Mouse (Mus musculus) limb, embryonic 14.5 days (tissue): ENCODE results near the gene Msh3. TPM values are rescaled to one million over a fixed set of nuclear protein-coding genes. Genes with fewer than 3 reads are reported as not detected.
"Not testable (repeated sequence)": the region's sequence is repeated elsewhere in the genome, so short reads cannot be mapped to it uniquely, and the experiment has no call there.

Experiments
- ATAC-seq: fragments of 200-750 bp; cut with Nextera tagmentation; 2 replicates; pipeline ENCODE4 v1.8.0; 2017; ENCODE audit warnings: low read depth, moderate number of reproducible peaks, moderate TSS enrichment; ENCODE audit not compliant: low FRiP score
- DNase-seq: peaks from one replicate; pipeline ENCODE4 v3.0.0-alpha.2; 2015; ENCODE audit warnings: low spot score
- H3K27ac ChIP-seq: fragments of 300-500 bp; sonication (generic); replicated peaks from 2 replicates; pipeline ENCODE4 v1.5.1; 2014; ENCODE audit warnings: low read depth, mild to moderate bottlenecking, low read length, moderate library complexity, mixed read lengths
- H3K27me3 ChIP-seq: fragments of 300-500 bp; sonication (generic); 2 replicates; pipeline ENCODE4 v1.6.1; 2014; ENCODE audit warnings: low read length, mixed read lengths; ENCODE audit not compliant: control insufficient read depth, insufficient read depth
- H3K36me3 ChIP-seq: fragments of 300-500 bp; sonication (generic); 2 replicates; pipeline ENCODE4 v1.6.1; 2014; ENCODE audit warnings: mild to moderate bottlenecking, low read length, moderate library complexity, mixed read lengths; ENCODE audit not compliant: control insufficient read depth, insufficient read depth
- H3K4me1 ChIP-seq: fragments of 300-500 bp; sonication (generic); 2 replicates; pipeline ENCODE4 v1.6.1; 2014; ENCODE audit warnings: antibody characterized with exemption, low read length, mixed read lengths; ENCODE audit not compliant: control insufficient read depth, insufficient read depth
- H3K4me2 ChIP-seq: fragments of 300-500 bp; sonication (generic); replicated peaks from 2 replicates; pipeline ENCODE4 v1.6.1; 2014; ENCODE audit warnings: low read depth, mild to moderate bottlenecking, low read length, moderate library complexity; ENCODE audit not compliant: severe bottlenecking
- H3K4me3 ChIP-seq: fragments of 300-500 bp; sonication (generic); replicated peaks from 2 replicates; pipeline ENCODE4 v1.5.1; 2014; ENCODE audit warnings: low read length
- H3K9ac ChIP-seq: fragments of 300-500 bp; sonication (generic); 2 replicates; pipeline ENCODE4 v1.6.1; 2014; ENCODE audit warnings: mild to moderate bottlenecking, low read depth, low read length, moderate library complexity; ENCODE audit not compliant: severe bottlenecking
- H3K9me3 ChIP-seq: fragments of 300-500 bp; sonication (generic); 2 replicates; pipeline ENCODE4 v1.6.1; 2016; ENCODE audit warnings: low read length; ENCODE audit not compliant: control insufficient read depth
- POLR2A ChIP-seq: fragments of 200-500 bp; IDR thresholded peaks from 2 replicates; pipeline ENCODE4 v1.8.0; 2012; ENCODE audit warnings: inconsistent platforms, mild to moderate bottlenecking, moderate library complexity, borderline replicate concordance; ENCODE audit not compliant: insufficient read depth, insufficient read length; ENCODE audit errors: extremely low read depth
- WGBS: fragments of 180-500 bp; shearing (Covaris S2); extraction: QIAGEN DNeasy Blood & Tissue Kit; methylation state at CpG from one replicate; pipeline ENCODE4 v1.1.7; 2014; 5-methylcytosine and 5-hydroxymethylcytosine counted together
- polyA plus RNA-seq, 2 experiments: library from polyadenylated mRNA; depleted of rRNA in 1 of 2; stranded (reverse) in 1 of 2; unstranded in 1 of 2; fragments of >200 nt; fragmentation: Nextera tagmentation in 1 of 2; extraction: Ambion mirVana in 1 of 2; gene quantifications; 2 replicates each; pipeline versions ENCODE4 v1.2.1 to v1.2.3; 2012 to 2014

The Msh3 gene
- polyA plus RNA-seq, 2 experiments = 25.2 to 26.2 TPM

- Histone ChIP-seq H3K27ac (no peak overlapping the region), H3K4me1 (0 out of 2 replicates have a peak, but pooled peaks cover 2% of the 10 kb centered on the region), H3K4me2 (no peak overlapping the region), H3K9me3 (no peaks in the 10 kb centered on the region), H3K4me3 (no peak overlapping the region), H3K27me3 (no peaks in the 10 kb centered on the region), H3K9ac (no peak overlapping the region), H3K36me3 (peaks cover 6% of the 10 kb centered on the region)
- no peak for TF ChIP-seq POLR2A
- 71% methylated on average over 3 of the region's 3 CpGs for WGBS
- DNase-seq (no peak), ATAC-seq (no peak)
Measured at GRCm38 (mm10) chr13:92219774-92220173, 135.0 kb downstream of the Msh3 start.

GRCm38 (mm10) chr13:92217216-92217615 lies 137.6 kb downstream of the Msh3 start:
- WGBS = 98% methylated on average over 9 of the region's 9 CpGs
- H3K27me3 ChIP-seq = no peaks in the 10 kb centered on the region

GRCm38 (mm10) chr13:92196860-92197259 lies 157.9 kb downstream of the Msh3 start:
- 80% methylated on average over 2 of the region's 2 CpGs for WGBS
- no peak overlapping the region for H3K27ac ChIP-seq
- H3K27me3 ChIP-seq = no peaks in the 10 kb centered on the region

More at GRCm38 (mm10) chr13:92217216-92217615, 137.6 kb downstream of the Msh3 start:
- H3K4me1 ChIP-seq = 0 out of 2 replicates have a peak, but pooled peaks cover 2% of the 10 kb centered on the region
- no peak for TF ChIP-seq POLR2A
- no peak overlapping the region for H3K4me2 ChIP-seq
- DNase-seq (no peak), ATAC-seq (no peak)
- no peaks in the 10 kb centered on the region for H3K9me3 ChIP-seq
- H3K4me3 ChIP-seq = no peak overlapping the region
- peaks cover 20% of the 10 kb centered on the region for H3K36me3 ChIP-seq
- H3K27ac ChIP-seq = no peak overlapping the region
- H3K9ac ChIP-seq = no peak overlapping the region

GRCm38 (mm10) chr13:92193806-92194205 lies 161.0 kb downstream of the Msh3 start:
- H3K9ac ChIP-seq, DNase-seq, H3K4me2 ChIP-seq, H3K9me3 ChIP-seq, ATAC-seq, H3K4me1 ChIP-seq, H3K4me3 ChIP-seq, H3K36me3 ChIP-seq, H3K27me3 ChIP-seq, H3K27ac ChIP-seq: not testable (repeated sequence)
- 86% methylated on average over 5 of the region's 5 CpGs for WGBS

More at GRCm38 (mm10) chr13:92196860-92197259, 157.9 kb downstream of the Msh3 start:
- ATAC-seq (no peak), DNase-seq (peak; percentile 16)
- TF ChIP-seq POLR2A = no peak
- Histone ChIP-seq H3K36me3 (no peaks in the 10 kb centered on the region), H3K9me3 (no peaks in the 10 kb centered on the region), H3K9ac (no peak overlapping the region), H3K4me1 (no peaks in the 10 kb centered on the region), H3K4me3 (no peak overlapping the region), H3K4me2 (no peak overlapping the region)

- 83% methylated on average over 8 of the region's 8 CpGs for WGBS
- H3K4me3 ChIP-seq, ATAC-seq: not testable (repeated sequence)
Measured at GRCm38 (mm10) chr13:92172686-92173085, 182.1 kb downstream of the Msh3 start.

More at GRCm38 (mm10) chr13:92172686-92173085, 182.1 kb downstream of the Msh3 start:
- not testable (repeated sequence) for H3K27ac ChIP-seq, H3K27me3 ChIP-seq, DNase-seq, H3K4me1 ChIP-seq, H3K36me3 ChIP-seq, H3K9me3 ChIP-seq, H3K9ac ChIP-seq, H3K4me2 ChIP-seq

Other genes with a start within 250 kb of the Msh3 start
- 0.28 and 0.57 TPM in 2 replicates for gene Rasgrf2, start 223.3 kb downstream of the Msh3 start, polyA plus RNA-seq (2012; rRNA removed)
- gene Rasgrf2, start 223.3 kb downstream of the Msh3 start, polyA plus RNA-seq (2014; fragmentation: Nextera tagmentation; extraction: Ambion mirVana) = 0.15 and 0.18 TPM in 2 replicates
- gene Gm20379, start 49.0 kb downstream of the Msh3 start, polyA plus RNA-seq (2012; rRNA removed) = not detected in 2 replicates
- 1.0 and 1.1 TPM in 2 replicates for gene Gm20379, start 49.0 kb downstream of the Msh3 start, polyA plus RNA-seq (2014; fragmentation: Nextera tagmentation; extraction: Ambion mirVana)
- gene Dhfr, start 277 bp downstream of the Msh3 start, polyA plus RNA-seq (2012; rRNA removed) = 8.0 and 10.9 TPM in 2 replicates
- gene Dhfr, start 277 bp downstream of the Msh3 start, polyA plus RNA-seq (2014; fragmentation: Nextera tagmentation; extraction: Ambion mirVana) = 11.7 and 12.7 TPM in 2 replicates
- gene Ankrd34b, start 70.9 kb upstream of the Msh3 start, polyA plus RNA-seq (2012; rRNA removed) = 0.09 TPM in 2 replicates
- 0.08 and 0.10 TPM in 2 replicates for gene Ankrd34b, start 70.9 kb upstream of the Msh3 start, polyA plus RNA-seq (2014; fragmentation: Nextera tagmentation; extraction: Ambion mirVana)
- 4.2 and 4.6 TPM in 2 replicates for gene Fam151b, start 129.0 kb upstream of the Msh3 start, polyA plus RNA-seq (2012; rRNA removed)
- 0.22 and 0.43 TPM in 2 replicates for gene Fam151b, start 129.0 kb upstream of the Msh3 start, polyA plus RNA-seq (2014; fragmentation: Nextera tagmentation; extraction: Ambion mirVana)
- 14.4 and 15.4 TPM in 2 replicates for gene Zfyve16, start 175.9 kb upstream of the Msh3 start, polyA plus RNA-seq (2012; rRNA removed)
- gene Zfyve16, start 175.9 kb upstream of the Msh3 start, polyA plus RNA-seq (2014; fragmentation: Nextera tagmentation; extraction: Ambion mirVana) = 14.5 and 14.8 TPM in 2 replicates
- gene Spz1, start 221.2 kb upstream of the Msh3 start, polyA plus RNA-seq (2012; rRNA removed) = not detected in 2 replicates
- gene Spz1, start 221.2 kb upstream of the Msh3 start, polyA plus RNA-seq (2014; fragmentation: Nextera tagmentation; extraction: Ambion mirVana) = not detected in 2 replicates